Mouse (Mus musculus) limb, embryonic 11.5 days (tissue): Measurements from ENCODE around the gene Snap29. TPM values are rescaled to one million over a fixed set of nuclear protein-coding genes. Genes with fewer than 3 reads are reported as not detected.

Experiments used
- ATAC-seq: fragments of 200-750 bp; cut with Nextera tagmentation; 2 replicates; pipeline ENCODE4 v1.8.0; 2017; ENCODE audit warnings: low read depth; ENCODE audit not compliant: insufficient number of reproducible peaks, low FRiP score, low TSS enrichment
- DNase-seq: peaks from one replicate; pipeline ENCODE4 v3.0.0-alpha.2; 2015; ENCODE audit warnings: low spot score
- H3K27ac ChIP-seq: fragments of 300-500 bp; sonication (generic); replicated peaks from 2 replicates; pipeline ENCODE4 v1.5.1; 2014; ENCODE audit warnings: low read depth, mild to moderate bottlenecking, low read length
- H3K27me3 ChIP-seq: fragments of 300-500 bp; sonication (generic); 2 replicates; pipeline ENCODE4 v1.6.1; 2014; ENCODE audit warnings: mild to moderate bottlenecking, low read length, mixed read lengths; ENCODE audit not compliant: control insufficient read depth, insufficient read depth
- H3K36me3 ChIP-seq: fragments of 300-500 bp; sonication (generic); 2 replicates; pipeline ENCODE4 v1.6.1; 2014; ENCODE audit warnings: mild to moderate bottlenecking, low read length, moderate library complexity, mixed read lengths; ENCODE audit not compliant: control insufficient read depth, insufficient read depth
- H3K4me1 ChIP-seq: fragments of 300-500 bp; sonication (generic); 2 replicates; pipeline ENCODE4 v1.6.1; 2014; ENCODE audit warnings: low read length, mixed read lengths; ENCODE audit not compliant: control insufficient read depth, insufficient read depth
- H3K4me2 ChIP-seq: fragments of 300-500 bp; sonication (generic); 2 replicates; pipeline ENCODE4 v1.6.1; 2014; ENCODE audit warnings: low read depth, mild to moderate bottlenecking, moderate library complexity; ENCODE audit not compliant: severe bottlenecking
- H3K4me3 ChIP-seq: fragments of 300-500 bp; sonication (generic); 2 replicates; pipeline ENCODE4 v1.5.1; 2014; ENCODE audit warnings: low read depth, low read length
- H3K9ac ChIP-seq: fragments of 300-500 bp; sonication (generic); 2 replicates; pipeline ENCODE4 v1.6.1; 2014; ENCODE audit warnings: mild to moderate bottlenecking, low read length
- H3K9me3 ChIP-seq: fragments of 300-500 bp; sonication (generic); 2 replicates; pipeline ENCODE4 v1.6.1; 2016; ENCODE audit warnings: low read length; ENCODE audit not compliant: control insufficient read depth
- WGBS: fragments of 180-500 bp; shearing (Covaris S2); extraction: QIAGEN DNeasy Blood & Tissue Kit; methylation state at CpG from one replicate; pipeline ENCODE4 v1.1.7; 2014; 5-methylcytosine and 5-hydroxymethylcytosine counted together
- polyA plus RNA-seq: library from polyadenylated mRNA; unstranded; fragments of >200 nt; fragmentation: Nextera tagmentation; extraction: Ambion mirVana; gene quantifications from 2 replicates; pipeline ENCODE4 v1.2.1, GENCODE M21; 2014

The Snap29 gene
- polyA plus RNA-seq, 1 experiment from 2014 or later = 7.0 TPM

GRCm38 (mm10) chr16:17406512-17407231 is 886 bp downstream of the Snap29 start:
- no peaks in the 10 kb centered on the region for H3K36me3 ChIP-seq
- peak overlapping the region; percentile 28; the same call in 1 of the 2 replicates for H3K9ac ChIP-seq
- peak overlapping the region; percentile 67 for H3K4me3 ChIP-seq
- no peaks in the 10 kb centered on the region for H3K27me3 ChIP-seq
- 34% methylated on average over 9 of the region's 9 CpGs for WGBS
- peak overlapping the region; percentile 78 for H3K4me2 ChIP-seq
- no peak for DNase-seq
- ATAC-seq = no peak
- no peak overlapping the region for H3K27ac ChIP-seq
- peaks cover 9% of the 10 kb centered on the region; the same call in 1 of the 2 replicates for H3K4me1 ChIP-seq
- H3K9me3 ChIP-seq = no peaks in the 10 kb centered on the region

GRCm38 (mm10) chr16:17409046-17409445 is 3.3 kb downstream of the Snap29 start:
- no peak for DNase-seq
- no peak for ATAC-seq
- no peaks in the 10 kb centered on the region for H3K27me3 ChIP-seq
- 92% methylated on average over 2 of the region's 2 CpGs for WGBS
- no peaks in the 10 kb centered on the region for H3K9me3 ChIP-seq
- no peak overlapping the region for H3K4me3 ChIP-seq
- no peak overlapping the region for H3K4me2 ChIP-seq
- H3K9ac ChIP-seq = no peak overlapping the region
- peaks cover 9% of the 10 kb centered on the region; the same call in 1 of the 2 replicates for H3K4me1 ChIP-seq
- H3K27ac ChIP-seq = no peak overlapping the region
- H3K36me3 ChIP-seq = no peaks in the 10 kb centered on the region

- WGBS = 53% methylated on average over 4 of the region's 4 CpGs
Measured at GRCm38 (mm10) chr16:17410209-17410608, 4.4 kb downstream of the Snap29 start.

GRCm38 (mm10) chr16:17423021-17423420 is 17.2 kb downstream of the Snap29 start:
- ATAC-seq (no peak), DNase-seq (no peak)
- H3K36me3 ChIP-seq = peaks cover 3% of the 10 kb centered on the region; the same call in 1 of the 2 replicates
- H3K9me3 ChIP-seq = no peaks in the 10 kb centered on the region
- no peaks in the 10 kb centered on the region for H3K27me3 ChIP-seq
- H3K4me2 ChIP-seq = no peak overlapping the region
- H3K27ac ChIP-seq = no peak overlapping the region
- no peaks in the 10 kb centered on the region for H3K4me1 ChIP-seq
- no peak overlapping the region for H3K4me3 ChIP-seq
- H3K9ac ChIP-seq = no peak overlapping the region
- 86% methylated on average over 3 of the region's 3 CpGs for WGBS

More at GRCm38 (mm10) chr16:17410209-17410608, 4.4 kb downstream of the Snap29 start:
- ATAC-seq = no peak
- Histone ChIP-seq H3K4me3 (no peak overlapping the region), H3K9me3 (no peaks in the 10 kb centered on the region), H3K27ac (no peak overlapping the region), H3K9ac (no peak overlapping the region), H3K4me2 (no peak overlapping the region), H3K36me3 (no peaks in the 10 kb centered on the region), H3K27me3 (no peaks in the 10 kb centered on the region), H3K4me1 (0 out of 2 replicates have a peak, but pooled peaks cover 5% of the 10 kb centered on the region)
- no peak for DNase-seq

GRCm38 (mm10) chr16:17432576-17432975 is 26.8 kb downstream of the Snap29 start:
- H3K4me2 ChIP-seq = no peak overlapping the region
- WGBS = 89% methylated on average over 2 of the region's 2 CpGs
- H3K4me3 ChIP-seq = no peak overlapping the region
- no peaks in the 10 kb centered on the region; the same call in 1 of the 2 replicates for H3K36me3 ChIP-seq
- H3K9ac ChIP-seq = no peak overlapping the region
- H3K4me1 ChIP-seq = no peaks in the 10 kb centered on the region
- no peaks in the 10 kb centered on the region for H3K9me3 ChIP-seq
- no peaks in the 10 kb centered on the region for H3K27me3 ChIP-seq
- ATAC-seq = no peak
- H3K27ac ChIP-seq = no peak overlapping the region
- no peak for DNase-seq

DNA sequence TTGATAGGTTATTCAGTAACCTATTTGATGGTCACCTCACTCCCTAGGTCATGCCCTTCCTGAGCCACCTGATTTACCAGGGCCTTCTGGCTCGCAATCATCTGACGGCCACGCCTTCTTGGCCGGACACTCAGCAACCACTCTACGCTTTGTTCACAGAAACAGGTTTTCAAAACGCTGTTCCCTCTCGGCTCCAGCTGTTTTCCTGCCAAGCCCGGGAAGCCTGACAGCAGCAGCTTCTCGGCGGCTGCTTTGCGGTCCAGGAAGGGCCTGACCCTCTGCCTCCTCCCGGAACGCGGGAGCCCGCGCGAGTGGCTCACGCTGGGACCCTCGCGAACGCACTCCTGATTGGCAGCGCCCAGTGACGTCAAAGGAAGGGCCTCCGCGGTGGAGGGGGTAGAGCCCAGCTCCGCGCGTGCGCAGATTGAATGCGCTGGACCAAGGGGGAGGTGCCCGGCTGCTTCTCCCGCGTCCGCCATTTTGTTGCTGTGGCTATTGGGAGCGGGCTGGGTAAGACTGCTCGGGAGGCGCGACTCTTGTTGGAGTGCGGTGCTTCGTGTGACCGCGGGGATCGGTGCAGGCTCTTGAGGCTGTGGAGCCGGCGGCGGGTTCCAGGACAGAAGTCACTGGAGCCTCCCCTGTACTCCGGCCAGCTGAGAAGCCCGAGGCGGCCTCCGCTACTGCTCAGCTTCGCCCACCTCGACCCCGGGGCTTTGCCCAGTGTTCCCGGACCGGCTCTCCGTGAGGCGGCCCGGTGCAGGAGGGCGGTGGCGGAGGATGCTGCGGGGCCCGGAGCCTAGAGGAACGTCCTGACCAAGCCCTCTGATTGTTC is 46.0 kb downstream of the Snap29 start, which contains the start of gene Crkl:
TSS of gene Crkl (plus strand) at position 447 of the 832 bp plus-strand sequence.
- Histone ChIP-seq H3K36me3 (peaks cover 5% of the 10 kb centered on the region), H3K4me2 (peak within 1 kb of the TSS; percentile 66), H3K27ac (peak within 1 kb of the TSS; percentile 88), H3K4me1 (peaks cover 9% of the 10 kb centered on the region), H3K9me3 (no peaks in the 10 kb centered on the region), H3K27me3 (no peaks in the 10 kb centered on the region), H3K4me3 (peak within 1 kb of the TSS; percentile 97), H3K9ac (peak within 1 kb of the TSS; percentile 97)
- peak; percentile 97 for ATAC-seq
- DNase-seq = peak; percentile 99
- under 1% methylated on average over 59 of the region's 63 CpGs for WGBS

DNA sequence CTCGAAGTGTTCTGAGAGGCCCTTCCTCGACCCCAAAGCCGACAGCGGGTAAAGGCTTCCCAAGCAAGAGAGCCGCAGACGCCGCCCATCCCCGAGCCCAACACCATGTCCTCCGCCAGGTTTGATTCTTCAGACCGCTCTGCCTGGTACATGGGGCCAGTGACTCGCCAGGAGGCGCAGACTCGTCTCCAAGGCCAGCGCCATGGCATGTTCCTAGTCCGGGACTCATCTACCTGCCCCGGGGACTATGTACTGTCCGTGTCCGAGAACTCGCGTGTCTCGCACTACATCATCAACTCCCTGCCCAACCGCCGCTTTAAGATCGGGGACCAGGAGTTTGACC is 46.6 kb downstream of the Snap29 start:
- no peaks in the 10 kb centered on the region for H3K9me3 ChIP-seq
- peak overlapping the region; percentile 88; the same call in 1 of the 2 replicates for H3K27ac ChIP-seq
- H3K27me3 ChIP-seq = no peaks in the 10 kb centered on the region
- H3K4me2 ChIP-seq = peak overlapping the region; percentile 66
- H3K4me1 ChIP-seq = peaks cover 9% of the 10 kb centered on the region
- H3K4me3 ChIP-seq = peak overlapping the region; percentile 97
- peak; percentile 23; the same call in 1 of the 2 replicates for ATAC-seq
- H3K9ac ChIP-seq = peak overlapping the region; percentile 97
- WGBS = under 1% methylated on average over 24 of the region's 24 CpGs
- peaks cover 7% of the 10 kb centered on the region for H3K36me3 ChIP-seq
- no peak for DNase-seq

DNA sequence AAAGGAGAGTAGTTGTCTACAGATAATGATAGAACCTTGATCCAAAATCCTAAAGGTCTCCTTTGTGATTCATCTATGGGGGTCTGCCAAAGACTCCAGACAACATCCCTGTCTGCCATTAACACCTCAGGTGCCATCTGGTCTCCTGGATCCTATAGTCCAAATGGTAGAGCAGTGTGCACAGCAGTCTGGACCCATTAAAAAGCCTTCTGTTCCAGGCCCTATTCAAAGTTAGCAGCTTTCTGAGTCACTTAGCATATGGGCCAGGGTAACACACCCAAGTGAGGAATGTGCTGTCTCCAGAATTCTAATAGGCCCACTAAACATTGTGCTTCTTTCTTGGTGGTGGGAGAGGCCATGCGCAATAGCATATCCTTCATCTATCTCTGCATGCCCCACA is 51.1 kb downstream of the Snap29 start:
- DNase-seq = no peak
- Histone ChIP-seq H3K4me3 (no peak overlapping the region), H3K27ac (no peak overlapping the region), H3K4me1 (peaks cover 6% of the 10 kb centered on the region; the same call in 1 of the 2 replicates), H3K36me3 (peaks cover 9% of the 10 kb centered on the region), H3K9me3 (no peaks in the 10 kb centered on the region), H3K27me3 (no peaks in the 10 kb centered on the region), H3K9ac (no peak overlapping the region), H3K4me2 (no peak overlapping the region)
- ATAC-seq = no peak
- 95% methylated on average over 1 of the region's 1 CpGs for WGBS
